Mouse (Mus musculus) mouse trophoblast stem cell (cell line): ENCODE results near the gene Hoxd10.

ENCODE experiments used
- in situ Hi-C, 2 experiments: fragments of 300-500 bp; cut with MseI, MboI; formaldehyde crosslinking; loops; 2 replicates in 1 of 2; 3 replicates in 1 of 2; pipeline ENCODE4 v1.15.1; 2025

Hoxd10 gene

DNA sequence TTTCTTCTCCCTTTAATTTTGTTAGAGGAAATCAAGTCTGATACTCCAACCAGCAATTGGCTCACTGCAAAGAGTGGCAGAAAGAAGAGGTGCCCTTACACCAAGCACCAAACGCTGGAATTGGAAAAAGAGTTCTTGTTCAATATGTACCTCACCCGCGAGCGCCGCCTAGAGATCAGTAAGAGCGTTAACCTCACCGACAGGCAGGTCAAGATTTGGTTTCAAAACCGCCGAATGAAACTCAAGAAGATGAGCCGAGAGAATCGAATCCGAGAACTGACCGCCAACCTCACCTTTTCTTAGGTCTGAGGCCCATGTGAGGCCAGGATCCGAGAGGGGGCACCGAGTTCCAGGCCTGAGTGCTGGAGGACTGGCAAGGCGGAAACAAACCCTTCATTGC is 2.3 kb downstream of the Hoxd10 start:
- in situ Hi-C loops = loop anchor here in 1 of 2 experiments (10.0 kb wide), 1 partner anchor 611 kb away; no protein-coding TSS in a partner anchor

DNA sequence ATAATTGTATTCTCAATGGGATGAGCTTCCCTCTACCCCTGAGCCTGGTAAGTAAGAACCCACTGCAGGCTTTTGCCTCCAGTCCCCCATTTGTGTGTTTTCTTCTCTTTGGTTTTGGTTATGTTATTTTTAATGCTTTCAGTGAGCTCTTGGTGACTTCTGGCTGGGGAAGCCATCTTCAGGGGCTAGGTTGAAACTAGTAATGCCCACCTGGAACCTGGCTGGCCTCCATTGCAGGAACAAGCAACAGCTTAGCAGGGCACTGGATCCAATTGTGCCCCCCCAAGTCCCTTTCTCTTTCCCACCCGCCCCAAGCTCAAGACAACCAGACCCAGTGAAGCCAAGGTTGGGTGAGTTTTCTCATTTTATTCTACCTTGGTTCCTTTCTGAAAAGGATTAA is 3.7 kb downstream of the Hoxd10 start:
- in situ Hi-C loops = loop anchor here in 1 of 2 experiments (10.0 kb wide), 1 partner anchor 609 kb away; no protein-coding TSS in a partner anchor

DNA sequence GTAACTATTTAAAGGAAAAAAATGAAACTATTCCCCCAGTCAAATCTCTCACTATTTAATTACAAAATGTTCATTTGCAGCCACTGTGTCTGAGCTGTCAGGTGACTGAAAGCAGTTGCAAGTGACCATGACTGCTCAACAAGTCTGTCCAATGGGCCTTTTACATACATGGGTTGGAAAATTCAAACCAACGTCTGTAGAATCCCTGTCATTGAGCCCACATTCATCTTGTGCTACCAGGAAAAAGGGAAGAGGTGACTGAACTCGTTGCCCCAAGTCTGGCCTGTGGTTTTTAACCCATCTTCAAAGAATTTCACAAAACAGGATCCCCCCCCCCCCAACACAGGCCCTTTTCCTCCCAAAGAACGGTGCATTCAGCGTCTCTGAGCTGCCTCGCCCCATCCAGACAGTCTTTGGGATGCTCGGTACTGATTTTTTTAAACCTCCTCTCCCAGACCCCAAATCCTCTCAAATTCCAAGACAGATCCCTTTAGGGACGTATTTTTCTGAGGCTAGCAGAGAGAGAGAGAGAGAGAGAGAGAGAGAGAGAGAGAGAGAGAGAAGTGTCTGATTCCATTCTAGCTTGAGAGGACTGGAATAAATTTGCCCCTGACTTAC is 4.2 kb downstream of the Hoxd10 start:
- in situ Hi-C loops = loop anchor here in 1 of 2 experiments (10.0 kb wide), 1 partner anchor 609 kb away; no protein-coding TSS in a partner anchor

DNA sequence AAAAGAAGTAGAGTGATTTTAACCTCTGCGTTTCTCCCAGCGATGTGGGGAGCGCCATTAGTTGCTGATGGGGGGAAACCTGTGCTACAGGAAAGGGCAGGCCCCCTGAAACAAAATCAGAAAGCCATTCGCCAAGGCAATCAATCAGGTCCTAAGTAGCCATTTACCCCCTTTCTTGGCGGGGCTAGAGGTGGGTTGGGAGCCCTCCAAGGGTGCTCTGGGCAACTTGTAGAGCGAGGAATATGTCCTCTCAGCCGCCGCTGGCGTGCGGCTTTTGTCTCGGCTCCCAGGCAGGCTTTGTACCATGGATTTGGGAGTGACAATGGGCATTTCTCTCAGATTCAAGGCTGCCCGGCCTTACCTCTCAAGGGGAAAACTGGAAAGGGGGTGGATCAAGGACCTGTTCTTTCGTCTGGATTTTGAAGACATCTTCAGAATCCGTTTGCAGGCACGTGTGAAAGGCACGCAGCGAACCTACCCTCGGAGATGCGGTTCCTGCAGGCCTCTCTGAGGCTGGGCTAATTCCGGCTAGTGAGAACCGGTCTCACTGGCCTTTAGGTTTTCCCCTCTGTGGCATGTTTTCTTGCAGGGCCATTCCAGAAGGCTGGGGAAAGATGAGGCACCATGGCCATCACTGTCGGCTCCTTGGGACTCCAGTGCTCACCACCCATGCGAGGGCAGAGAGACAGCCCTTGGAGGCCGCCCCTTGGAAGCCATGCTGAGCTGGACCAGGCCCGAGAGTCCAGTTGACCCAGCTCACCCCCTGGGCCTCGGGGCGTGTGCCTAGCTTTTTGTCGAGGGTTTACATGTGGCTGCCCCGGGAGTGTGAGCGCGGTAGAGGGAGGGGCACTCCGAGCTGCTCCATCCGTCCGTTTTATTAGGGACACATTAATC is 5.0 kb downstream of the Hoxd10 start:
- in situ Hi-C loops = loop anchor here in 1 of 2 experiments (10.0 kb wide), 1 partner anchor 608 kb away; no protein-coding TSS in a partner anchor

DNA sequence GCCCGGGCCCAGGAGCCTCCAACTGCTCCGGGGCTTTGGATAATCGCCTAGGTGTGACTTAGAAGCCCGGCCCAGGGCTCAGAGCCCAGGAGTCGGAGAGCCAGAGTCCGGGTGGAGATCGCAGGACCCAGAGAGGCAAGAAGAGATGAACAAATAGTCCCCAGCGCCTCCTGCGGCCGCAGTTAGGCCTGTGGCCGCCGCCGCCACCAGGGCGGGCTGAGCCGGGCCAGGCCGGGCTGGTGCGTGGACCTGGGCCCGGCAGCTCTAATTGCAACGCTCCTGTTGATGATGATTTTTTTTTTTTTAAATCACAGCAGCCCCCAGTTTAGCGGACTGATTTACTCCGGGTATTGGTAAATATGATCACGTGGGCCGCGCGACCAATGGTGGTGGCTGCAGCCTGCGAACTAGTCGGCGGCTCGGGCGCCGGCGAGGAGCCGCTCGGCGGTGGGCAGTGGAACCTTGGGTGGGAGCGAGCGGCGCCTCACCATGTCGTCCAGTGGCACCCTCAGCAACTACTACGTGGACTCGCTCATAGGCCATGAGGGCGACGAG is 5.9 kb downstream of the Hoxd10 start, which contains the start of gene Hoxd9:
Gene Hoxd9, plus strand, starts transcription at position 161 of the 555 bp plus-strand sequence.
- in situ Hi-C loops = loop anchor here in 1 of 2 experiments (10.0 kb wide), 1 partner anchor 607 kb away; no protein-coding TSS in a partner anchor

DNA sequence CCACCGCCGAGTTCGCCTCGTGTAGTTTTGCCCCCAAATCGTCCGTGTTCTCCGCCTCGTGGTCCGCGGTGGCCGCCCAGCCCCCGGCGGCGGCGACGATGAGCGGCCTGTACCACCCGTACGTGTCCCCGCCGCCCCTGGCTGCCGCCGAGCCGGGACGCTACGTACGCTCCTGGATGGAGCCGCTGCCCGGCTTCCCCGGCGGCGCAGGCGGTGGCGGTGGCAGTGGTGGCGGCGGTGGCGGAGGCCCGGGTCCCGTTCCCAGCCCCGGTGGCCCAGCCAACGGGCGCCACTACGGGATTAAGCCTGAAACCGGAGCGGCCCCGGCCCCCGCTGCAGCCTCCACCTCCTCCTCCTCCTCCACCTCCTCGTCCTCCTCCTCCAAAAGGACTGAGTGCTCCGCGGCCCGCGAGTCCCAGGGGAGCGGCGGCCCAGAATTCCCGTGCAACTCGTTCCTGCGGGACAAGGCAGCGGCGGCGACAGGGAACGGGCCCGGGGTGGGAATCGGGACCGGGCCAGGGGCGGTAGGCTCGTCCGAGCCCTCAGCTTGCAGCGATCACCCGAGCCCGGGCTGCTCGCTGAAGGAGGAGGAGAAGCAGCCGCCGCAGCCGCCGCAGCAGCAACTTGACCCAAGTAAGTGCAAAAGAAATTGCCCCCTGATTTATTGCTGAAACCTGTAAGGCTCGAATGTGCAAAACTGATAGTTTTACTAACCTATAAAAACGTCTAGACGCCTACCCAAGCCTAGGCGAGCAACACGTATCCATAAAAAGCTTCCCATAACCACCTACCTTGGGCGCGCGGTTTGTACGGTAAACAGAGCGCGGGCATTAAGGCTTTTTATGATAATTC is 6.7 kb downstream of the Hoxd10 start:
- in situ Hi-C loops = loop anchor here in 1 of 2 experiments (10.0 kb wide), 1 partner anchor 606 kb away; no protein-coding TSS in a partner anchor

DNA sequence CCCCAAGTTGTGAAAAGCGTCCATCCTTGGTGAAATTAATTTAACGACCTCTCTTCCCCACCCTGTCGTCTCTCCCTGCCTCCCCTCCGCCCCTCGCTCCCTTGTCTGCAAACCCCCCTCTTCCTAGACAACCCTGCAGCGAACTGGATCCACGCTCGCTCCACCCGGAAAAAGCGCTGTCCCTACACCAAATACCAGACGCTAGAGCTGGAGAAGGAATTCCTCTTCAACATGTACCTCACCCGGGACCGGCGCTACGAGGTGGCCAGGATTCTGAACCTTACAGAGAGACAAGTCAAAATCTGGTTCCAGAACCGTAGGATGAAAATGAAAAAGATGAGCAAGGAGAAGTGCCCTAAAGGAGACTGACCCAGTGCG is 7.3 kb downstream of the Hoxd10 start:
- in situ Hi-C loops = loop anchor here in 1 of 2 experiments (10.0 kb wide), 1 partner anchor 606 kb away; no protein-coding TSS in a partner anchor

DNA sequence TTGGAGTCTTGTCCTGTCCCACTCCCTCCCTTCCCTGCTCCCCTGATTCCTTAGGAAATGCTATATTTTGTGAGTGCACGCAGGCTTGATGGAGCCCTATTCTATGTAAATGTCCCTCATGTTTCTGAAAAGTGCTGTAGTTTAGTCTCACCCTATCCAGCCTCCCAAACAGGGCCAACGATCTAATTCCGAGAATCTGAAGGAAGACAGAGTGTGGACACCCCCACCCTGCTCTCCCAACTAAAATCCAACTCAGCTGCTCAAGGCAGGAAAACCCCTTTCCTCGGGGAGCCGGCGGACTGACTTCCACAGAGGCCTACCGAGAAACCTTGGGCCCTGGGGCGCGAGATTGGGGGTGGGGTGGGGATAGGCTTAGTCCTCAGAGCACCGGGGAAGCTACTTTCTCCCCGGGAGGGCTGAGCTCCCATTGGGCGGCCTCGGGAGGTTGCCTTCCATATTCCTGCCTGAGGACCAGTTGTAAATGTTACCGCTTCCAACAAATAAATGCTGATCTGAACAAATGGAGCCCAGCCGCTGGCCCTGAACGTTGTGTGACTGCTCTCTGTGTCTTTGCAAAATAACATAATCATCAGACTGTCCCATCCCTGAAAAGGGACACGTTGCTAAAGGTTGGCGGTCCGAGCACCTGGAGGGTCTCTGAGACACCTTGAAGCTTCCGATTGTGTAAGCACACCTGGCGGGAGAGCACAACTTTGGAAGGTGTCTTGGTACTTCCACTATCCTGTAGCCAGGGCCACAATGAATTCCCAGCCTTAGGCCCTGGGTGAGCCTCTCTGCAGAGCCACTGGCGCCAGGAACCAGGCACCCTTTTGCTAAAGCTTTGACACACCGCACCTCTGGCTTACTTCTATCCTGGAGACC is 8.2 kb downstream of the Hoxd10 start:
- in situ Hi-C loops = loop anchor here (10.0 to 25.0 kb wide), 4 partner anchors 455 to 887 kb away; no protein-coding TSS in a partner anchor

DNA sequence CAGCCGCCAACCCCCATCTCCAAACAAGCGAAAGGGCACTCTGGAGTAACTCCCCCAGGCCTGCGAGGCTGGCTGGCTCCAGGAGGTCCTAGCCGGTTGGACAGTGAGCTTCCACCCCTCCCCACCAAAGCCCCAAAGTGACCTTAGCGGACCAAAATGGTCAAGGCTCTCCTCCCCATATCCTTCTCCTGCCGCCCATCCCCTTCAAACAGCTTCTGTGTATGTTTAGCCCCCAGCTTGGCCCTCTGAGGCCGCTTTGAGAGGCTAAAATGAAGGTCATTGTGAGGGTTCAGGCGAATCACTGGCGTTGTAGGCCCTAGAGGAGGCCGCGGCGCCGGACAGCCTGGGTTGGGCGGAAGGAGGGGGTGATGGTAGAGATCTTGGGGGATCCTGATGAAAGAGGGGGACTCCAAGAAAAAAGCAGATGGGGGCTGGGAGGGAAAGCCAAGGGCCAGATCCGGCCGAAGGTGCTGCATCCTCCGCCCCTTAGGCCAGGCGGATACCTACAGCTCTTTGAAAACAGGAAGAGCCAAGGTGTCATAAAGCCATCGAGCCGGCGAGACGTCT is 8.9 kb downstream of the Hoxd10 start:
- in situ Hi-C loops = loop anchor here (10.0 to 25.0 kb wide), 3 partner anchors 454 to 887 kb away; no protein-coding TSS in a partner anchor

DNA sequence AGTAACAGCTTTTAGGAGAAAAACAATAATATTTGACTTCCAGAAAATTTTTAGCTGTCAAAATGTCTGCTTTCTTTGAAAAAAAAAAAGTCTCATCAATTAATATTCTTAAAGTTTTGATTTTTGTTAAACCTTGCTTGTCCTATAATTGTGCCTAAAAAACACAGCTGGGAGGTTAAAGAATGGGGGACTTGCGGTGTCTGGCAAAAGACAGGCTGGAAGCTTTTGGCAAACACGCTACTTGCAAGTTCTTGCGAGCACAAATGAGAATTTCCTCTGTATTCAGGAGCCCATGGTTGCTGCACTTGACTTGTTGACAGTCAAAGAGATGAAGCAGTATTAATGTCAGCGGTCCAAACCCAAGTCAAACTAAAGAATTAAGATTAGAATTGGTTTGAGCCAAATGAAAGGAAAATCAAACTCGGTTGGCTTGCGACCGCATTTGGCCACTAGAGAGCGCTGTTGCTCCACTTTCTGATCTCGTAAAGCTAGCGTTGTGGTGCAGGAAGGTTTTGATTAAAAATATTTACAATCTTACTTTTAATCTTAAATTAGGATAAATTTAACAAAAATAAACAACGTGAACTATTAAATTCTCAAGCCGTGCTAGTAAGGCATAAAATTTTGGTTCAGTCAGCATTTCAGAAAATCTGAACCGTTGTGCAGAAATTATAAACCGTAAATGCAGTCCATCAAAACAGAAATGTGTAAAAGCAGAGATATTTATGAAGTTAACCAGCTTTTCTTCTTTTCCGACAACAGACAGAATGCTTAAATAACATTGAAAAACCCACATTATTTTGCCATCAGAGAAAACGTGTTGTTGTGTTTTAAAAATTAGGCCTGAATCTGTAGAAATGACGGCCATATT is 10.5 kb downstream of the Hoxd10 start:
- in situ Hi-C loops = loop anchor here (10.0 to 25.0 kb wide), 3 partner anchors 453 to 885 kb away; no protein-coding TSS in a partner anchor

DNA sequence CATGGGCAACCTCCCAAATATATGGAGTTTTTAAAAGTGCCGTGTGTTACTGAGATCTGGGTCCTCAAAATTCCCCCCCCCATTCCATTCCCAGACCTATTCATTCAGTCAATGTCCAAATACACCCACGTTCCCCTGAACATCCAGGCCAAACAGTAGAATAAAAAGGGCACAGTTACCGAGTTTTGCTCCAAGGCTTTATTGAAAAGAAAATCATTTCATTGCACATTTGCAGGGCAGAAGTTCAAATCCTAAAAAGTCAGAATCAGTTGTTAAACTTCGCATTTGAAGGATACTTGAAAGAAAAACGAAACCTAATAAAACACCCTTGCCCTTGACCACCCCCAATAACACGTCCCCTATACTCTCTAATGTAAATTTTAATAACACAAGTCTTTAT is 11.1 kb downstream of the Hoxd10 start:
- in situ Hi-C loops = loop anchor here (10.0 to 25.0 kb wide), 3 partner anchors 452 to 884 kb away; no protein-coding TSS in a partner anchor

DNA sequence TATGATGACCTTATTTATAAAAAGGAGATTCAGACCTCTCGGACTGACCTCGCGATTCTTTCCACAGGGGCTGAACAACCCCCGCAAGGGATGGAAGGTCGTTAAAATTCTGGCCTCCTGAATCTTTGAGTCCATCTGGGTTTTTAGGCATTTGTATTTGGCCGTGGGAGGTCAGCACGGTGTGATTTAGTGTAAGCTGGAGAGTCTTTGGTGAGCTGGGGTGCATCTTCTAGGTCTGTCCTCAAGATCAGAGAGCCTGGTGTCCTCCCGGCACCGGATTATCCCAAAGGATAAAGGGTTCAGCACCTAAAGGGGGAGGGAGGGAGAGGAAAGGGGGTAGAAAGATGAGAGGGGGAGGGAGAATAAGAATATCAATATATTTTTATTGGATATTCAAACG is 11.6 kb downstream of the Hoxd10 start:
- in situ Hi-C loops = loop anchor here (10.0 to 25.0 kb wide), 3 partner anchors 451 to 884 kb away; no protein-coding TSS in a partner anchor

DNA sequence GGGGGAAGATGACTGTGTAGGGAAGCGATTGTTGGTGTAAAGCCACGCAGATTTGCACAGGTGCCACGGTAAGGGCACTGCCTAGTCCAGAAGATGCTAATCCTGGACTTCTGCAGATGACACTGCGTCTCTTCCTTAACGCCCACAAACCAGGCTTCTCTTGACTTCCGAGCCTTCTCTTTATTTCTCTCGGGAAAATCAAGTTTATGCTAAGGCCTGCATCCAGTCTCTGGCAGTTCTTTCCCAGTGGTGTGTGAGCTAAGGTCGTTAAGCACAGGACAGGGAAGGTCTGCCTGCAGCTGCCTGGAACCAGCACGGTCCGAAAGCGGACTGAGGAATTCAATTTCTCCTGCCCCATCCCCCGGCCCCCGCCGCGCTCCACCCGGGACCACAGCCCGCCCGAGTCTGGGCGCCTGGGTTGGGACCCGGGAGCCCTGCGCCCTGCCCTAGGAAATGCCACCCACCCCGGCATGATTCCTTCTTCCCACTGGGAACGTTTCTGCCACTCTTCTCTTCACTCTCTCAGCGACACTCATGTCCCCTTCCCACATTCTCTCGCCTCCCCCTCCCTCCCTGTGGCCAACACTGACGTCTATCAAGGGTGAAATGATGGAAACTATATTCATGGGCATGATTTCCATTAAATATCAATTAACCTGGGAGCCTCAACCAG is 12.1 kb downstream of the Hoxd10 start:
- in situ Hi-C loops = loop anchor here (10.0 to 25.0 kb wide), 3 partner anchors 451 to 883 kb away; no protein-coding TSS in a partner anchor

DNA sequence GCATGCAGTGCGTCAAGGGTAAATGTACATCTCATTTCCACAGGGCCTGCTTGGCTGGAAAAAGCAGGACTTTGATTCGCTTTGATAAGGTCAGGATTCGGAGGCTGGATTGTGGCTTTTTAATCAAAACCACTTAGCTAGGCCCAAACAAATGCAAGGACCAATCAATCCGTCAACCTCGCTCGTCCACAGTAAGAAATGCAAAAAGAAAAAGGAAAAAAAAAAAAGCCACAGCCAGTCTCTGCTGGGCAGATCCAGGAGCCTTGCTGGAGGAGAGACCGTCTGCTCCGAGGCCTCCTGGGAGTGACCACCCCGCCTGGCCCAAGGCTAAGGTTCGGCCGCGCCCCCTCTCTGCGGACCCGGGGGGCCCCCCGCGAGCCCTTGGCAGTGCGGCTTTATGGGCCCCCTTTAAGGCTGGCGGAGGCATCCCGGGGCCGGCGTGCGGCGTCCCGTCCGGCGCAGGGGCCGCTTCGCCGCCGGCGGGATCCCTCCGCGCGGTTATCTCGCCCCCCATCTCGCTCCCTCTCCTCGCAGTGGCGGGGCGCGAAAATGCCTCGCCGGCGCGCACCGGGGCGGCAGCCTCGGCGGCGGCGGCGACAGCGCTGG is 12.8 kb downstream of the Hoxd10 start, which contains the start of gene Hoxd8:
Gene Hoxd8, plus strand, starts transcription at position 223 of the 606 bp plus-strand sequence.
- in situ Hi-C loops = loop anchor here (10.0 to 25.0 kb wide), 3 partner anchors 450 to 883 kb away; no protein-coding TSS in a partner anchor

DNA sequence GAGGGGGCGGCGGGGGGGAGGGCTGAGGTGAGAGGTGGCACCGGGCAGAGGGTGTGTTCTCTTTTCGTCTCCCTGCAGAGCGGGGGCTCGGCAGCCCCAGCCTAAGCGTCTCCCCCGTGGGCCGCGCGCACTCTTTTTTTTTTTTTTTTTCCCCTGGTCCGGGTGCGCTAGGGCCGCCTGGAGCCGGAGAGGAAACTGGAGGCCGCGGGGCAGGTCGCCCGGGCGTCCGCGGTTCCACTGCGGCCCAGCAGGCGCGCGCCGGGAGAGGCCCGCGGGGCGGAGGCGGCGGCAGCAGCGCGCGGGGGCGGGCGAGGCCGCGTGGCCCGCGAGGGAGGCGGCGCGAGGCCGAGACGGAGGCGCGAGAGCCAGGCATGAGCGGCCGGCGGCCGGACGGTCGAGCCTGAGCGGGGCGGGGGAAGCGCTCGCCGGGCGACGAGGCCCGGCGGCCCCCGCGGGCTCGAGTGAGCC is 13.3 kb downstream of the Hoxd10 start:
- in situ Hi-C loops = loop anchor here (10.0 to 25.0 kb wide), 3 partner anchors 450 to 882 kb away; no protein-coding TSS in a partner anchor

DNA sequence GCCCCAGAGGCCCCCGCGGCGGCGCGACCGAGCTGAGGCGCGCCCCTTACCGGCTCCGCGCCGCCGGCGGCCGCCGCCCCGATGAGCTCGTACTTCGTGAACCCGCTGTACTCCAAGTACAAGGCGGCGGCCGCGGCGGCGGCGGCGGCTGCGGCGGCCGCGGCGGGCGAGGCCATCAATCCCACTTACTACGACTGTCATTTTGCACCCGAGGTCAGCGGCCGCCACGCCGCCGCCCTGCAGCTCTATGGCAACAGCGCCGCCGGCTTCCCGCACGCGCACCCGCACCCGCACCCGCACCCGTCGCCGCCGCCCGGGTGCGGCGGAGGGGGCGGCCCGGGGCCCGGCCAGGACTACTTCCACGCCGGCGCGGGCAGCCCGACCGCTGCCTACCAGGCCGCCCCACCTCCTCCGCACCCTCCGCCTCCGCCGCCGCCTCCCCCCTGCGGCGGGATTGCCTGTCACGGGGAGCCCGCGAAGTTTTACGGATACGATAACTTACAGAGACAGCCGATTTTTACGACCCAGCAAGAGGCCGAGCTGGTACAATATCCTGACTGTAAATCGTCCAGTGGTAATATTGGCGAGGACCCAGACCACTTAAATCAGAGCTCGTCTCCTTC is 13.9 kb downstream of the Hoxd10 start:
- in situ Hi-C loops = loop anchor here (10.0 to 25.0 kb wide), 3 partner anchors 449 to 882 kb away; no protein-coding TSS in a partner anchor
